Mouse (Mus musculus): ENCODE results near the gene Hus1b. TPM values are rescaled to one million over a fixed set of nuclear protein-coding genes. Genes with fewer than 3 reads are reported as not detected.

Gene Hus1b
- total RNA-seq, 2 experiments from 2014 or later = 0.38 TPM

- no peak for DNase-seq
These were observed 1.6 kb upstream of the Hus1b start for GRCm38 (mm10) chr13:30949181-30949580.

GRCm38 (mm10) chr13:30947129-30947528 is 430 bp downstream of the Hus1b start:
- DNase-seq = no peak

DNA sequence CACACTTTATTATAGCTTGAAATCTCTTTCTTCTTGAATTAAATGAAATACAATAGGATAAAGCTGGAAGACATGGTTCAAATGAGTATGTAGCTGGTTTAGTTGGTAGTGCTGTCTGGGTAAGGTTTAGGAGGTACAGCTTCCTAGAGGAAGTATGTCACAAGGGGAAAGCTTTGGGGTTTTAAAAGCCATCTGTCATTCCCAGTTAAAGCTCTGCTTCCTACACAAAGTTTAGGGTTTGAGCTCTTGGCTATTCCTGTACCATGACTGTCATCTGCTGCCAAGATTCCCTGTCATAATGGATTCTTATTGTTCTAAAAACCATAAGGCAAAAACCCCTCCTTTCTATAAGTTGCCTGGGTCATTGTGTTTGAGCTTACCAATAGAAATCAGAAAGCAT is 1.8 kb downstream of the Hus1b start:
- no peak for DNase-seq

- DNase-seq = no peak
These were observed 14.6 kb downstream of the Hus1b start for GRCm38 (mm10) chr13:30932972-30933371.

- DNase-seq = no peak
These were observed 15.9 kb downstream of the Hus1b start for GRCm38 (mm10) chr13:30931613-30932012.

- DNase-seq = no peak
These were observed 18.4 kb downstream of the Hus1b start for GRCm38 (mm10) chr13:30929119-30929518.

DNA sequence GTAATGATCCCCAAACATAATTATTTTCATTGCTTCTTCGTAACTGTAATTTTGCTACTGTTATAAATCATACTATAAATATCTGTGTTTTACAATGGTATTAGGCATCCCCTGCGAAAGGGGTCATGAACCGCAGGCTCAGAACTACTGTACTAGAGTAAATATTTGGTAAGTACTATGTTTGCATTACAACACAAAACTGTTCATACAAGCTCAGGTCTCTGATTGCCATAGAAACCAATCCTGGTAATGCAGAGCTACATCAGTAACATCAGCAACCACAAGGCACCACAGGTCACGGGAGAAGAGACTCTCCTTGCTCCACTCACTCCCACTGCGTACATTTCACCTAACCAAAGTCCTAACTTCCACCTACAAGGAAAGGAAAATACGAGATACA is 23.3 kb downstream of the Hus1b start:
- no peak for DNase-seq

- no peak for DNase-seq
These were observed 25.6 kb downstream of the Hus1b start for GRCm38 (mm10) chr13:30921914-30922313.

DNA sequence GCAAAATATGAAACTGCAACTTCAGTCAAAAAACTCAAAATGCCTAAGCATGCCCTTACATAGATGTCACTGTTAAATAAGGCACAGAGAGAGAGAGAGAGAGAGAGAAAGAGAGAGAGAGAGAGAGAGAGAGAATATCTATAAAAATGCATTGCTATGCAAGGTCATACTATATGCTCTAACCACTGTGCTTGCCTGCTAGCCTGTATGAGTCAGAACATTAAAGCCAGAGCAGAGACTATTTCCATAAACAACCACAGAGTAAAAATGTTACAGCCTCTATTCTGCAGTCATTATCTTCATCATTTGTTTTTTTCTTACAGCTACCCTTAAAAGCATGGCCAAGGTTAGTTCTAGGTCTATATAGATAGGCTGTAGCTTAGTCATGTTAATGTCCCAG is 33.8 kb downstream of the Hus1b start:
- no peak for DNase-seq

- peak; percentile 47 for DNase-seq
These were observed 34.5 kb downstream of the Hus1b start for GRCm38 (mm10) chr13:30913028-30913427.

DNA sequence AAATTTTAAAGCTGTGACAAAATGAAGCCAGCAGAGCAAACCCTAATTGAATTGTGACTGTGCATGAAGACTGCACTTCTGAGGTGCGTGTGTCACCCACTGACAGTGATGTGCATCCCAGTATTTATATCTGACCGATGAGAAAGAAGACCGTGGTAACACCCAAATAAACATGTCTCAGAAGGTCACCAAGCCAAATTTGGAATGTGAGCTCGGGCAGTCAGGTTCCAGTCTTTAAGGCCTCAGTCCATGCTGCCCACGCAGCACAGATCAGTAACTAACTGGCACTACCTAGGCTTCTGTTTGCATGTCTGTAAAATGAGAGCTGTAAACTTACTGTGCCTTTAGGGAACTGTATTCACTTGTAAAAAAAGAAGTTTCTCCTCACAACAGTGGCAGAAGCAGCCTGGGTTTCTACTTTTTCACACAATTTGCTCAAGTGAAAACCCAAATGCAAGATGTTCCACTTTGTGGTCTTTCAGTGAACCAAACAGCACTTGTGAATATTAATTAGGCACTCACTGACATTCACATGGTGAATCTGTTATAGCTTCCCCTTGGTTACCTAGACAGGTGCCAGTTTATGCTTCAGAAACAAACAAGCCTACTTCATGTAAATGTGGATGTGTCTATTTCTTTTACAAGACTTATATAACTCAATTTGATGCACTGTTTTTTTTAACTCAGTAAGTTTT is 35.5 kb downstream of the Hus1b start:
- peak; percentile 54 for DNase-seq

DNA sequence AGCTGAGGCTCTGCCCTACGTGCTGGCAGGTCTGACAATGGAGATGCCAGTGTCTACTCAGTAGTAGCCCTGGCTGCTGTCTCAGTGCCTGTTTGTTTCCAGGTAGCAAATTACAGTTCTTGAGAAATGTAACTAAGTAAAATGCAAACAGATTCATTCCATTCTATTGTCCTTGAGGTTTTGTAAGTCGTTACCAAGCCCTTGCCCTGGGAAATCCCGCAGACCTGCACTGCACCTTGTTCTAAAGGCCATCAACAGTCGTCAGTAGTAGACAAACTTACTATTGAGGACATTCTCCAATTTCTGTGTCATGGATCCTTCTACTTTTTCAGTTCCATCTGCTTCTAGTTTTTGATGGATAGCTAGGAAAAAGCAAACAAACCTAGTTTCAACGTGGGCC is 36.7 kb downstream of the Hus1b start:
- DNase-seq = no peak

GRCm38 (mm10) chr13:30902286-30902685 is 45.3 kb downstream of the Hus1b start:
- DNase-seq = no peak

- DNase-seq = no peak
These were observed 46.0 kb downstream of the Hus1b start for GRCm38 (mm10) chr13:30901387-30902041.

Other genes starting within 250 kb of the Hus1b start
- gene Irf4, start 198.5 kb downstream of the Hus1b start, total RNA-seq (2021) = 1 to 10 TPM in 1 of 2 experiments, under 1 TPM in 1; 0.28 to 1.4 TPM
- gene Exoc2, start 26.3 kb upstream of the Hus1b start, total RNA-seq (2021) = 10 to 100 TPM; 11.7 to 12.2 TPM
- not detected for gene Gm5447, start 26.4 kb upstream of the Hus1b start, total RNA-seq (2021)

Data from gastrocnemius, postnatal 25 days (tissue).